Mouse (Mus musculus) adrenal gland (tissue): ENCODE measurements around the gene Gm21704.
"Not testable (repeated sequence)": the region's sequence is repeated elsewhere in the genome, so short reads cannot be mapped to it uniquely, and the experiment has no call there.

ENCODE experiments used
- intact Hi-C: fragments of 180-260 bp; cut with DNase I; formaldehyde crosslinking; loops from one replicate; pipeline ENCODE4 v1.15.1; 2025
- long read RNA-seq, 2 experiments: library from polyadenylated mRNA; unstranded; transcript quantifications; one replicate each; pipeline ENCODE4 v2.0.0; 2020; ENCODE audit warnings: borderline replicate concordance in 1 of 2; ENCODE audit not compliant: insufficient replicate concordance in 1 of 2

Gm21704 gene
- long read RNA-seq, experiment 1 = 0 reads
- long read RNA-seq, experiment 2 = 0 reads

DNA sequence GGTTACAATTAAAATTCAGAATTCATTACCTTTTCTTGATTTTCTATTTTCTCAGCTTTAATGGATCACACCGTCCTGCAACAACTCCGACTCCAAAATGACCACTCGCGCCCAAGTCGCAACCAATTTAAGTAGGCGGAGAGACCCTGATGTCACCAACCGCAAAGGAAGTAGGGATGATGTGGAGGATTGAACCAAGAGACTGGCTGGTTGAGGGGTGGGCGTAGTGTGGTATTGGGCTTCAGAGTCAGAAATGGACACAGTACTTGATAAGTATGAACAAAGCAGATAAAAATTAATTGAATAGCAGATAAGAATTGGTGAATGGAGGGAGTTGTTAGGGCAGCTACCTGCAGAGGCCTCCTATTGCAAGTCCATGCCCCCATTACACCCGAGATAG lies at the start of gene Gm21704, which contains the start of gene Gm21708:
Gm21704 (minus strand) TSS at position 101 of the 400 bp plus-strand sequence.
Gm21708 (minus strand) TSS at position 101 of the 400 bp plus-strand sequence.
- intact Hi-C loops = not testable (repeated sequence)

DNA sequence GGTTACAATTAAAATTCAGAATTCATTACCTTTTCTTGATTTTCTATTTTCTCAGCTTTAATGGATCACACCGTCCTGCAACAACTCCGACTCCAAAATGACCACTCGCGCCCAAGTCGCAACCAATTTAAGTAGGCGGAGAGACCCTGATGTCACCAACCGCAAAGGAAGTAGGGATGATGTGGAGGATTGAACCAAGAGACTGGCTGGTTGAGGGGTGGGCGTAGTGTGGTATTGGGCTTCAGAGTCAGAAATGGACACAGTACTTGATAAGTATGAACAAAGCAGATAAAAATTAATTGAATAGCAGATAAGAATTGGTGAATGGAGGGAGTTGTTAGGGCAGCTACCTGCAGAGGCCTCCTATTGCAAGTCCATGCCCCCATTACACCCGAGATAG lies 64.7 kb downstream of the Gm21704 start, which contains the start of gene Gm21693:
Gm21693 (minus strand) TSS at position 101 of the 400 bp plus-strand sequence.
- intact Hi-C loops = not testable (repeated sequence)

DNA sequence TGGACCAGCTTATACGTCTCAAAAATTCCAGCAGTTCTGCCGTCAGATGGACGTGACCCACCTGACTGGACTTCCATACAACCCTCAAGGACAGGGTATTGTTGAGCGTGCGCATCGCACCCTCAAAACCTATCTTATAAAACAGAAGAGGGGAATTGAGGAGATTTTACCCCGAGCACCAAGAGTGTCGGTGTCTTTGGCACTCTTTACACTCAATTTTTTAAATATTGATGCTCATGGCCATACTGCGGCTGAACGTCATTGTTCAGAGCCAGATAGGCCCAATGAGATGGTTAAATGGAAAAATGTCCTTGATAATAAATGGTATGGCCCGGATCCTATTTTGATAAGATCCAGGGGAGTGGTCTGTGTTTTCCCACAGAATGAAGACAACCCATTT lies 69.3 kb downstream of the Gm21704 start:
- intact Hi-C loops = not testable (repeated sequence)
